Mouse (Mus musculus) CH12.LX (cell line): ENCODE results near the gene Sh3bp2. TPM values are rescaled to one million over a fixed set of nuclear protein-coding genes. Genes with fewer than 3 reads are reported as not detected.
"Not testable (repeated sequence)": the region's sequence is repeated elsewhere in the genome, so short reads cannot be mapped to it uniquely, and the experiment has no call there.

Source experiments
- DNase-seq: peaks from one replicate; pipeline ENCODE4 v3.0.0-alpha.2; 2013; ENCODE audit errors: extremely low read depth
- H3K27ac ChIP-seq: 2 replicates; pipeline ENCODE4 v1.5.1; 2012; ENCODE audit warnings: low read depth, mild to moderate bottlenecking, control low read depth, moderate library complexity; ENCODE audit not compliant: insufficient read depth
- H3K27me3 ChIP-seq: replicated peaks from 2 replicates; pipeline ENCODE3; 2012; ENCODE audit warnings: inconsistent platforms
- H3K36me3 ChIP-seq, 2 experiments: replicated peaks in 1 of 2; 2 replicates each; pipeline versions ENCODE3 to v1.6.1; 2012; ENCODE audit warnings: inconsistent platforms in 1 of 2, low read length in 1 of 2, mild to moderate bottlenecking in 1 of 2, mixed read lengths in 1 of 2, moderate library complexity in 1 of 2; ENCODE audit not compliant: control insufficient read depth in 1 of 2, insufficient read depth in 1 of 2
- H3K4me1 ChIP-seq, 2 experiments: 2 replicates each; pipeline ENCODE4 v1.6.1; 2012; ENCODE audit warnings: inconsistent platforms in 1 of 2, moderate library complexity in 1 of 2; ENCODE audit not compliant: insufficient read depth in 2 of 2, control insufficient read depth in 1 of 2
- H3K4me2 ChIP-seq: 2 replicates; pipeline ENCODE4 v1.6.1; 2012; ENCODE audit warnings: low read depth, mild to moderate bottlenecking, control low read depth; ENCODE audit not compliant: poor library complexity, insufficient read depth, severe bottlenecking
- H3K4me3 ChIP-seq, 3 experiments: fragments of 150-350 bp in 1 of 3; sonication (generic) in 1 of 3; replicated peaks in 1 of 3; 2 replicates each; pipeline versions ENCODE3 to v1.5.1; 2011 to 2012; ENCODE audit warnings: low read depth in 2 of 3, low read length in 2 of 3, mild to moderate bottlenecking in 2 of 3, moderate library complexity in 2 of 3, control low read depth in 1 of 3, improper control_type of control experiment in 1 of 3, inconsistent platforms in 1 of 3, mixed read lengths in 1 of 3; ENCODE audit not compliant: poor library complexity in 1 of 3
- H3K79me2 ChIP-seq: replicated peaks from 2 replicates; pipeline ENCODE4 v1.6.1; 2012; ENCODE audit warnings: mild to moderate bottlenecking, moderate library complexity; ENCODE audit not compliant: control insufficient read depth, poor library complexity, insufficient read depth, severe bottlenecking; ENCODE audit errors: extremely low read depth
- H3K9ac ChIP-seq: 2 replicates; pipeline ENCODE4 v1.6.1; 2012; ENCODE audit warnings: low read depth, mild to moderate bottlenecking, control low read depth, moderate library complexity; ENCODE audit not compliant: insufficient read depth
- H3K9me3 ChIP-seq: replicated peaks from 2 replicates; pipeline ENCODE3; 2012; ENCODE audit warnings: low read length, inconsistent platforms, mixed read lengths
- CHD2 ChIP-seq: IDR thresholded peaks from 2 replicates; pipeline ENCODE4 v1.6.1; 2011; ENCODE audit warnings: low read length, improper control_type of control experiment
- IRF4 ChIP-seq: IDR thresholded peaks from 2 replicates; pipeline ENCODE4 v1.6.1; 2014; ENCODE audit warnings: low read depth, mild to moderate bottlenecking, inconsistent platforms, low read length, improper control_type of control experiment
- JUN ChIP-seq: IDR thresholded peaks from 2 replicates; pipeline ENCODE4 v1.6.1; 2011; ENCODE audit warnings: low read depth, mild to moderate bottlenecking, low read length, improper control_type of control experiment, moderate library complexity; ENCODE audit not compliant: insufficient read depth
- MAZ ChIP-seq: IDR thresholded peaks from 2 replicates; pipeline ENCODE4 v1.6.1; 2012; ENCODE audit warnings: low read depth, mild to moderate bottlenecking, inconsistent platforms, low read length, improper control_type of control experiment, moderate library complexity
- MXI1 ChIP-seq: IDR thresholded peaks from 2 replicates; pipeline ENCODE4 v1.6.1; 2011; ENCODE audit warnings: mild to moderate bottlenecking, low read depth, low read length, improper control_type of control experiment
- POLR2AphosphoS2 ChIP-seq: IDR thresholded peaks from 2 replicates; pipeline ENCODE4 v1.6.1; 2011; ENCODE audit warnings: low read depth, low read length, improper control_type of control experiment
- RCOR1 ChIP-seq: conservative IDR thresholded peaks from 2 replicates; pipeline ENCODE4 v1.6.1; 2012; ENCODE audit warnings: low read depth, mild to moderate bottlenecking, inconsistent platforms, low read length, improper control_type of control experiment
- ZNF384 ChIP-seq: IDR thresholded peaks from 2 replicates; pipeline ENCODE4 v1.6.1; 2012; ENCODE audit warnings: low read depth, low read length, improper control_type of control experiment, inconsistent platforms
- dilution Hi-C: fragments of 300-500 bp; cut with MboI; formaldehyde crosslinking; loops from 2 replicates; pipeline ENCODE4 v1.14.3; 2020; ENCODE audit warnings: low sequenced_read_pairs; ENCODE audit not compliant: extremely low pct_unique_long_range_greater_than_20kb, extremely low pct_ligation_motif_present
- in situ Hi-C: fragments of 300-500 bp; cut with MboI; formaldehyde crosslinking; loops from 3 replicates; pipeline ENCODE4 v1.14.3; 2019; ENCODE audit warnings: low sequenced_read_pairs, low pct_ligation_motif_present, low pct_unique_long_range_greater_than_20kb, mixed read lengths
- polyA plus RNA-seq: library from polyadenylated mRNA; unstranded; fragments of >175 nt; gene quantifications from 2 replicates; pipeline ENCODE4 v1.2.1, GENCODE M21; 2012; ENCODE audit warnings: low read depth; ENCODE audit not compliant: insufficient read length
- total RNA-seq, 2 experiments: library from RNA; depleted of rRNA; stranded (reverse); fragments of 300-350 nt in 1 of 2; fragments of >200 nt in 1 of 2; gene quantifications; 2 replicates each; pipeline ENCODE4 v1.2.3; 2012 to 2014

Gene Sh3bp2
- total and polyA plus RNA-seq, 3 experiments, result 5.8 to 10.5 (median 7.3) TPM

DNA sequence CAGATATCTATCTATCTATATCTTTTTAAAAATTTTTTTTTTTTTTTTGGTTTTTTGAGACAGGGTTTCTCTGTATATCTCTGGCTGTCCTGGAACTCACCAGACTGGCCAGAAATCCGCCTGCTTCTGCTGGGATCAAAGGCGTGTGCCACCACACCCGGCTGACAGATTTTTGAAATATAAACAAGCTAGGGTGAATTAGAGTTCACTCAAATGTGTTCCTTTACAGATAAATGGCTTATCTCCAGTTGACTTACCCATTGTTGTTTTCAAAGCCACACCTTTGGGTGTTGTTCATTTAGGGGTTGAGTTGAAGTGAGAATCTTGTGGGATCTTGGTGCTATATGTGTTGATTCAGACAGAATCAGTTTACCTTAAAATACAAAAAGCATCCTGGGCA lies 53.7 kb downstream of the Sh3bp2 start:
- no peak overlapping the region for H3K27ac ChIP-seq
- H3K27me3 ChIP-seq, result no peaks in the 10 kb centered on the region
- no peak overlapping the region for H3K4me2 ChIP-seq
- no peak for TF ChIP-seq CHD2
- no peak for TF ChIP-seq IRF4
- TF ChIP-seq JUN, result no peak
- no peak for TF ChIP-seq RCOR1
- peaks cover 12% of the 10 kb centered on the region; the same call in 1 of the 2 replicates for H3K79me2 ChIP-seq
- no peak for DNase-seq
- peaks cover 0 to 8% of the 10 kb centered on the region in 2 experiments for H3K36me3 ChIP-seq
- in situ Hi-C loops, result no loop called here
- no peak overlapping the region for H3K4me3 ChIP-seq
- H3K4me1 ChIP-seq, result peaks cover 4 to 11% of the 10 kb centered on the region in 2 experiments
- no peaks in the 10 kb centered on the region for H3K9me3 ChIP-seq
- H3K9ac ChIP-seq, result no peak overlapping the region
- dilution Hi-C loops, result no loop called here

DNA sequence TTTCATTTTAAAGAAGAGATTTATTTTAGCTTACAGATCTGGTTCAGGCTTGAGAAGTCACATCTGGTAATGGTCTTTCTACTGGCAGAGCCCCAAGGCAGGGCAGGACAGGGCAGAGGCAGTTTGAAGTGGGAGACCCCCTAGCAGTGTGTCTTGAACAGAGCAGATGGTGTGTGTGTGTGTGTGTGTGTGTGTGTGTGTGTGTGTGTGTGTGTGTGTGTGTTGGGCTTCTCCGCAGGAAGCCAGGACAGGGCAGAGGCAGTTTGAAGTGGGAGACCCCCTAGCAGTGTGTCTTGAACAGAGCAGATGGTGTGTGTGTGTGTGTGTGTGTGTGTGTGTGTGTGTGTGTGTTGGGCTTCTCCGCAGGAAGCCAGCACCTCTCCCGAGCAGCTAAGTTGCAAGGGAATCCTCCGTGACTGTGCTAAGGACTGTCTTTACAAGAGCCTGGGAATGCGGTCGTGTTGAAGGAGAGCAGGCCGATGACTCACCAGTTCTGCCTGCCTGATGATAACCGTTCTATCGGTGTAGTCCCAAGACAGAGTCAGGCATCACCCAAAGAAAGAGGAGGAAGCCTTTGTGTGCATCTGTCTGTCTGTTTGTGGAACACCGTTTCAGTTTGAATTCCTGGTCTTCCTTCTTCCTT lies 56.2 kb downstream of the Sh3bp2 start:
- dilution Hi-C loops, H3K4me1 ChIP-seq, H3K4me2 ChIP-seq, H3K9me3 ChIP-seq, H3K27ac ChIP-seq, H3K4me3 ChIP-seq, in situ Hi-C loops, H3K79me2 ChIP-seq, H3K27me3 ChIP-seq, H3K36me3 ChIP-seq, H3K9ac ChIP-seq, DNase-seq: not testable (repeated sequence)

- dilution Hi-C loops, result no loop called here
- no peak overlapping the region for H3K27ac ChIP-seq
Observed at GRCm38 (mm10) chr5:34582314-34582675, 56.7 kb downstream of the Sh3bp2 start.

More at GRCm38 (mm10) chr5:34582314-34582675, 56.7 kb downstream of the Sh3bp2 start:
- Histone ChIP-seq H3K36me3 (peaks cover 0 to 4% of the 10 kb centered on the region in 2 experiments), H3K4me3 (no peak overlapping the region), H3K9ac (no peak overlapping the region), H3K4me2 (no peak overlapping the region), H3K9me3 (no peaks in the 10 kb centered on the region), H3K79me2 (peaks cover 6% of the 10 kb centered on the region; the same call in 1 of the 2 replicates), H3K4me1 (no peaks in the 10 kb centered on the region), H3K27me3 (no peaks in the 10 kb centered on the region)
- no peak for TF ChIP-seq RCOR1
- TF ChIP-seq POLR2AphosphoS2, result no peak
- TF ChIP-seq ZNF384, result no peak
- TF ChIP-seq MXI1, result no peak
- TF ChIP-seq MAZ, result no peak
- DNase-seq, result no peak
- in situ Hi-C loops, result no loop called here
